Mouse (Mus musculus) right cerebral cortex, adult 2 months (tissue): ENCODE results near the gene Rorb.

Experiments
- DNase-seq, 2 experiments: peaks; one replicate each; pipeline ENCODE4 v3.0.0; 2021 to 2022; ENCODE audit warnings: low spot score in 2 of 2

The Rorb gene

DNA sequence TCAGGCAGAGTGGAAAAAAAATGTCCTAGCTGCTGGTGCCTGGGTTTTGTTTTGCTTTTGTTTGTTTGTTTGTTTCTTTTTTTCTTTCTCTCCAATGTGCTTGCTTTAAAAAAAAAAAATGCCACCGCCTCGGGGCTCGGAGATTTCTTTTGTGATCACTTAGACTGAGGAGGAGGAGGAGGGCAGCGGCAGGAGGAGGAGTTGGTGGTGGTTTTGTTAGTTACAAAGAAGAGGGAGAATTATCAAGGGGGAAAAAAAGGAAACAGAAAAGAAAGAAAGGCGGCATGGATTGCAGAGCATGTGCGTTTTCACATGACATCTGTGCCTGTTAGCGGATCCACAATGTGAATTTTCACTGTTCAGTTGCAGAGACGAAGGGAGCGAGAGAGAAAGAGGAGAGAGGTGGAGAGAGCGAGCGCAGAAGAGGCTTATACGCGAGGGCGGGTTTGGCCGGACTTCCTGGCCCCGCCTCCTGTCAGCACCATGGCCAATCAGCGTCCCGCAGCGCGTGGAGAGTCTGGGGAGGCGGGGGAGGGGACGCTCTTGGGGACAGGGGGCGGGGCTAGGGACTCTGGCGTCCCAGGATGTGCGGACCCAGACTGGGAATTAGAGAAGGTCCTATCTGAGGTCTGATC lies at the start of gene Rorb:
Gene Rorb (minus strand): TSS at position 404 of the 635 bp plus-strand sequence.
- DNase-seq = peak; percentile 83 to 89

DNA sequence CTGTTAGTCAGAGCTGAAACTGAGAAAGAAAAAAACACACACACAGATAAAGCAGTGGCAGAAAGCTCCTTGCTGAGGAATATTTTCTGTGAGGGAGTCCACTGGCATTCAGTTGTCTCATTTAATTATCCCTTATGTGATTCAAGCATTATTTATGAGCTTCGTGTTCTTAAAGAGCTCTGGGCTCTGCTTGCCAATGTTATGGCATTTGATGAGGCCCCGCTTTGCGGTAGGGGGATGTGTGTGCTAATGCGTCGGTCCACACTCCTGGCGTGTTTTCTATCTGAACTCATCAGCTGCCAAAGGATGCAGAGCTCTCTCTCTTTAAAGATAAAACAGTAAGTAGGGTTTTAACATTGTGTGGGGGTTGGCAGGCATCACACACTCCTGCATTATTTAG lies 37.9 kb upstream of the Rorb start:
- peak in 1 of 2 experiments; percentile 2 for DNase-seq

DNA sequence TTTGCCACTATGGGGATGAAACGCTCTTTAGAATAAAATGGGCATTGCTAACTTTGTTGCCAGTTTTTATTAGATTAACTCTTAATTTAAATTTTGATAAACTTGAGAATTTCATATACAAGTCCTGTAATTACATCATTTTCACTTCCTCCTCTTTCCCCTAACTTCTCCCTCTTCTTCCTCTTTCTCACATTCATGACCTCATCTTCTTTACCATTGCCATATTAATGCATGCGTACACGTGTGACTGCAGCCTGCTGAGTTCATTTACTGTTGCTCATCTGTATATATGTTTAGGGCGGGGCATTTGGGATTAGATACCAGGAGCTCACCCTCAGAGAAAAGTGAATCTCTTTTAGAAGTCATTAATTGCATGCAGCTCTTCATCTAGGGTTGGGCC lies 33.5 kb upstream of the Rorb start:
- no peak for DNase-seq

DNA sequence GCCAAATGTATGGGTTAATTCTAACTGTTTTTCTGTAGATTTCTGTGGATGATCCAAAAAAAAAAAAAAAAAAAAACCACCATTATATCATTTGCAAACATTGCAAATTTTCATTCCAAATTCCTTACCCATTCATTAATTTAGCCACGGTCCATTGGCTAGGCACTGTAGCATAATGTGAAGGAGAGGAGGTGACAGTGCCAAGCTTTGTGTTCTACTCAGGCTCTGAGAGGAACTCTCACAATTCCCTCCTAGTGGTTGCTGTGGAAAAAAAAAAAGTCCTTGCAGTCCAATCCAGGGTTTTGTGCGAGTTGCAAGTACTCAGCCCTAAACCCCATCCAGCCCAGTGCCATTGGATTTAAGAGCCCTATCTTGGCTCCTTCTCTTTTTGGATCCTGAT lies 25.9 kb upstream of the Rorb start:
- no peak for DNase-seq

DNA sequence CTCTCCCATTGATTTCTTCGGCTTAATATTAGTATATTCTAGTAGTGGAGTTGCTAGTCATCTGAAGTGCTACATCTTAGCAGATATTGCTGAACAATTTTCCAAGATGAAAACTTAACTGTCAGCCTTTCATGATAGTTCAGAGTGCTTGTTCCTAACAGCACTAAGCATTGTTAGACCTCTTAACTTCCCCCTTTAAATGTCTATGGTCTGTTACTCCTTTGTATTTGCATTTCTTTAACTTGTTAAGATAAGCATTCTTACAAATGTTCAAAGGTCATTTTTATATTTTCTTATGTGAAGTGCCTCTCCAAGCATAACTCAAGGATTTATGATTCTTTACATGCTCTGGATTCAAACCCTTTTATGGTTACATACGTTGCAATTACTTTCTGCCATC lies 24.8 kb upstream of the Rorb start:
- no peak for DNase-seq

DNA sequence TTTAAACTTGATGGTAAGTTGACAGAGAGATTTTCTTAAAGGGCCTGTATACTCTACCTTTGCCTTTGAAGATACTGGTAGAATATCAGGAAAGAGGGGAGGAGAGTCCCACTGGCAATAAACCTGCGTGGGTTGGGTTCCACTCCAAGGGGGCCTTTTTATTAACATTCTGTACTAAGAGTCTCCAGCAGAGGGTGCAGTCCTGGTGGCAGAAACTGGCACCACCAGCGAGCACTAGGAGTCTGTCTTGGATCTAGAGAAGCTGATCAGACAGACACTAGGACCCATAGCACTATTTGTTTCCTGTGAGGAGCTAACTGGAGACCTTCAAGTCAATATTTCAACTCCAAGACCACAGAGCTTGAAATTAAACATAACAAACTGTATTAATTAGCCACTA lies 11.3 kb upstream of the Rorb start:
- no peak for DNase-seq

DNA sequence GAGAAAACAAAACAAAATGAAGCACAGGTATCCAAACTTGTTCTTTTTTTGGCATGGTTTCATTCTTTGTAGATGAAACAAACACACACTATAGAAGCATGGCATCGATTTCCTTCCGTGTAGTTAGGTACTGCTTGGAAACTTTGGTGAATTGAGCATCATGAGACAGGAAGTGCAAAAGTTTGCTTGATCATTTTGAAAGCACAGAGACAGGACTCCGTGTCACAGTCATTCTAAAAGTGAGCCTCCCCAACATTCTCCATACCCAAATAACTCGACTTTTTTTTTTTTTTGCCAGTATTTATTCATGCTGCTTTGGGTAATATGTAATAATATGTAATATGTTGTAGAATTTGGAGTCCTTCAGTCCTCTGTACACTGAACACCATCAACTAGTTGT lies 1.2 kb upstream of the Rorb start:
- DNase-seq = no peak

DNA sequence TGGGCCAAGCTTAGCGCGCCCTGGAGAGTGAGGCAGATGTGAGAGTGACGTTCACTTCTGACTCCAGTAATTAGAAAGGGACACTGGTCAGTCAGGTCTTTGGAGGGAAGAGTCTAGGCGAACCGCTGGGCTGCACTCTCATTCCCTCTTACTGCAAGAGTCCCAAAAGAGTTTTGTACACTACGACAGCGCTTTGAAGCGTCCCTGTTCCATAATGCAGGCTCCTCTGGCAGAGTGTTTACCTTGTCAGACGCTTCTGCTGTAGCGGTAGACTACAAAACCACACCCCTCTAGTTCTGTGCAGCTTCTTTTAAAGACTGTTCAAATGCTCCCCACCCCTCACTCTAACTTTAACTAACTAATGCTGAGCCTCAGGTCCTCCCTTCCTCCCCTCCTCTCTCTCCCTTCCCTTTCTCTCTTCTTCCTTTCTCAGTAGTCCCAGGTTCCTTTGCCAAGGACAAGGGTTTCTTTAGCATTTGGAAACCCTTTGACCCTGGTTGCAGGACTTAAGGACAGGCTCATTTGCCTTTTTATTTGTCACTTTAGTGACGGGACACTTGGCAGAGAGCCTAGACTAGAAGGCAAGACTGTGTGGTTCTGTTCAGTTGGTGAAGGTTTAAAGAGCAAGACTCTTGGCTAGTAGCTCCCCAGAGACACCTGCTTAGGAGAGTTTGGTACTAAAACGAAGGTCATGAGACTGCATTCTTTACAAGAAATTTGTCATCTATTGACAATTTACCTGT lies 603 bp upstream of the Rorb start:
- DNase-seq = no peak

DNA sequence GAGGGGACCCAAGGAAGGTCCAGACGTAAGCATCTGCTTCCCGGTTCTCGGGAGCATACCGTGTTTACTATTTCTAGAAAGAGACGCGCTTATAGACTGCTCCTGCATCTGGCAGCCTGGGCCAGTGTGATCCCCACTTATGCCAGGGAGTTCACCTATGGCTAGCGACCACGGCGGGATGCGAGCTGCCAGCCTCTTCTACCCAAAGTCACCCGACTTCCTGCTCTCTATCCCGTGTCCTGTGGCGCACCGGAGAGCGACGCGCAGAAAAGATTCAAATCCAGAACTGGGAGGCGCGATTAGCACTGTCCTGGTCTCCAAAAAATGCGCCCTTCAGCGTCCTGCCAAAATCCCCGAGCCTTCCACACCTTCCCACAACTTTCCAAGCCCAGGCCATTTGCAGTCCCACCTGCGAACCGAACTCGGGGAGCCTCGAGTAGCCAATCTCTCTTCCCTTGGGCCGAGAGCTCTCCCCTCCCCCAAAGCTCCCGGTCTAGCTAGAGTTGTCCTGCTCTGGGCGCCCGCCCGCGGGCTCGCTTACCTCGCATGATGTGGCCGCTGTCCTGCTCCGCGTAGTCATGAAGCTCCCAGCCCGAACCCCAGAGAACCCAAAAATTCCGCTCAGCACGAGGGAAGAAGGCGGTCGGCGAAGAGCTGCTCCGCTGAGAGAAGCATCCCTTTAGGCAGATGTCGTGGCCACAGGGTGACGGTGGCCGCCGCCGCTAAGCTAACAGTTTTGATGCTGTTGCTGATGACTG lies 806 bp downstream of the Rorb start:
- peak; percentile 30 to 51 for DNase-seq

DNA sequence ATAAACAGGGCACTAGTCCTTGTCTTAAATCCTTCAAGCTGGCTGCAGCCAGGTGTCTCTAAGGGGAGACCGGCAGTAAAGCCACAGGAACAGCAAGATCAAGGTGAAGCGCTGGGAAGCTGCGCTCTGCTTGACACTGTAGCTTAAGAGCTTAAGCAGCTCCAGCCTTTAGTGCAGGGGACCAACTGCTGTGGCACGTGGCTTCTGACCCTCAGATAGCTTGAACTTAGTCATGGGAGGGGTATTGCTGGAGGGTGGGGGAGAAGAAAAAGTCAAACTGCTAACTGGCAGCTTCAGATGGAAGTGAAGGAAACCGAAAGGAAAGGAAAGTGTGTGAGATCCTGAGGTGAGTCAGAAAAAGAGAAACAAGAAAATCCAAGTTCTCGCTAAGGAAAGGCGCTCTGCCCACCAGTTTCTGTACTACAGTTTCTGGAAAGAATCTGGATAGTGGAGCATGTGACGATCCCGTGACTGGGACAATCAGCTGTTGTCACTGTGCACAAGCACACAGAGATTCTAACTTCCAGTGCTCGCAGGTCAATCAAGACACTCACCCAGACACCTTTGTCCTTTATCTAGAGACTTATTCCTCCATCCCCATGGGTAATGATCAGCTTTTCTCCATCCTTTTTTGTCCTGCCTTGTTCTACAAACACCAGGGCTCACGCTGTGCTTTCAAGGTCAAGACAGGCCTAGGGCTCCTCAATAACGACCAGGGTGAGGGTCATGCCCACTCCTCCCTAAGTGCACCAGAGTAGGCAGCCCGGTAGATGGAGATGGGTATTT lies 2.2 kb downstream of the Rorb start:
- peak in 1 of 2 experiments; percentile 33 for DNase-seq

DNA sequence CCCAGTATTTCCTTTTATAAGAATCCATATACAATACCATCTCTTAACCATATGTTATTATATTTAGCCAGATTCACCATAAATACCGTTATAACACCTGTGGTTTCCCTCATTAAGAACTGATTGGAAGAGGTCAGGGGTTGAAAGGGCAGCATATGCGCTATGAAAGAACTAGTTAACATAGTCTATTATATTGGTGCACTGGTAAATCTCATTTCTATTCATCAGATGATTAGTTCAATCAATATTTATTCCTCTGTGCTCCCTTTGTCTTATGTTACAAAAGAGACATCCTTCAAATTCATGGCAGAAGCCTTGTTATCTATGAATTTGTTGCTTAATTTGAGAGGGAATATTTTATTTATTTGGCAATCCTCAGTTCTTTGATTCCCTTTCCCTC lies 6.4 kb downstream of the Rorb start:
- no peak for DNase-seq

DNA sequence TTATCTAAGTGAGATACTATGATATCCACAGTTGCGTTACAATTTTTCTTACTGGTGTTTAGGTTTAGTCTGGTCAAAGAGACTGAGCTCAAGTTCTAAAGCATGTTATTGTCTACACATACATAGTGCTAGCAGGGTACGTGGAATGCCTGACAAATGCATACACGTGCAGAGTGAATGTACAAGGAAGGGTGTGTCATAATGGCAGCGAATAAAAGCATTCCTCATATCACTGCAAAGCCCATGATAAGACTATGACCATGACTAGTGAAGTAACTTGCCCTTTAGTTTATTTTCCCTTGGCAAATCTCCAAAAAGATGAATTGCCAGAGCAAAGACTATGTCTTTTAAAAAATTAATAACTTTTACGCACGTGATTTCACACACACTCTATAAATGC lies 13.8 kb downstream of the Rorb start:
- no peak for DNase-seq

DNA sequence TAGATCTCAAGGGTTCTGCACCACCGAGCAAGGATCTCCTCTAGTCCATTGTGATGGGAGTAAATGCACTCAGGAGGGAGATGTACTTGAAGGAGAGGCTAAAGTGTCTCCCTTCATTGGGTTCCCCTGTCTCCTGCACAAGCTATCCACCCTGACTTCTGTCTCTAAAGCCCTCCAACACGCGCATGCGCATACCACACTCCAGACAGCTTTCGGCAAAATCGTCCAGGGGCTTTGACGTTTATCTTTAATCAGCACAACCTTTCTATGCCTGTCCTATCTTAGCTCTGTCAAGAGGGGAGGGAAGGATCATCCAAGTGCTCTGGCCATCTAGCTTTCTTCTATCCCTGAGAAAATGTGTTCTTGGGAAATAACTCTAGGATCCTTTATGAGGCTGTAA lies 21.6 kb downstream of the Rorb start:
- DNase-seq = no peak

DNA sequence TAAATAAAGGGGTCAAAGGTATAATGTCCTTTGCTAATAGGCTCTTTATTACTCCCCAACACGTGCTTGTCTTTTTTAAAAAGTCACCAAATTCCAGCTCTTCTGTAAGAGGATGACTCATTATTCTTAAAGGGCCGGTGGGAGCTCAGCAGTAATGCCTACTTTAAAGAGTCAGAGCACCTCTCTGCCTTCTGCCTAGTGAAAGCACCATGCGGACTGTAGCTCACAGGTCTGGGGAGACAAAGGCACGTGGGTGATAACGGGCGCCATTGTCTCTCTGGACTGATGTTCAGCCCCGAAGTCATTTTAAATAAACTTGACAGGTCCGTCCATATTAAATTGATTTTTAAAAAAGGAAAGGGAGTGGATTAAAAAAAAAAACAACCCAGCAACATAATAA lies 33.1 kb downstream of the Rorb start:
- DNase-seq = no peak

DNA sequence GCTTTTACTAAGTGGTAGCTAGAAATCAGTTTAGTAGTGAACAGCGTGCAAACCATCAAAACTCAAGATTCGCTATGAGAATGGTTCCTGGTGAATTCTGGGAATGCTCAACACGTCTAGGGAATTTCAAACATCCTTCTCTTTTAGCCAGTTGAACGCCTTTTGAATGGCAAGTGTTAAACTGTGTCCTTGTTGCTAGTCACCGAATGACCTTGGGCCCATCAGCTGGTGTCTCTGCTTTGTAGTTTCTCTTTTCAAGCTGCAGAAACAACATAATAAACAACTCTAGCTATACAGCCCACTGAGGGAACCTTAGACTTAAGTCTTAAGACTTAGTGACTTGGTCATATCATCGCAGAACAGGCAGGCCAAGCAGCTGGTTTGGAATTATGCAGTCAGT lies 36.2 kb downstream of the Rorb start:
- no peak for DNase-seq

DNA sequence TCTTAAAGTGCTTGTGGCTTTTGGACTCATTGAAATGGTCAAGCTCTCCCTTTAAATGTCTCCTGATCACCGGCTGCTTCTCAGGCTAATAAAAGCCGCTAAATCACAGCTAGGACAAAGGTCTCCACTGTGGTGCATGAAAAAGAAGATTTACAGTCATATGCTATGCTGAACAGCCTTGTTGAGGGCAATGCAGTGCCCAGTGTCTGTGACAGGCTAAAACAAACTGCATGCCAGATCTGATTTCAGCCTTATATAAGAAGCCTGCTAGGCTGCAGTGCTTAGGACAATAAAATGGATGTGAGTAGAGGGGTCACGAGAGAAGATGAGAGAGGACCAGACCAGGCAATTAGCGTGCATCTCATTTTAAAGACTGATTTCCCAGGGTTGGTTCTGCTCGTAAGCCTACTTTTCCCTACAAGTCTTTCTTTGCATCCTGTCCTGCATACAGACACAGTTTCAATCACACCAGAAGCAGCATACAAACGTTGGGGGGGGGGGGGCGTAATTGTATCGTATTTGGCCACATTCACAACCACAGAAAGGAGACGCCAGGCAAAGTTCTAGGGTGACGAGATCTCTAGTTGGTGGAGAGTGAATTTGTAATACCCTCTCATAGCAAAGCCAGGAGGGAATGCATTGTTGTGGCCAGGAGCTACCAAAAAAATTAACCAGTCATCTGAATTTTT lies 52.1 kb downstream of the Rorb start:
- no peak for DNase-seq

DNA sequence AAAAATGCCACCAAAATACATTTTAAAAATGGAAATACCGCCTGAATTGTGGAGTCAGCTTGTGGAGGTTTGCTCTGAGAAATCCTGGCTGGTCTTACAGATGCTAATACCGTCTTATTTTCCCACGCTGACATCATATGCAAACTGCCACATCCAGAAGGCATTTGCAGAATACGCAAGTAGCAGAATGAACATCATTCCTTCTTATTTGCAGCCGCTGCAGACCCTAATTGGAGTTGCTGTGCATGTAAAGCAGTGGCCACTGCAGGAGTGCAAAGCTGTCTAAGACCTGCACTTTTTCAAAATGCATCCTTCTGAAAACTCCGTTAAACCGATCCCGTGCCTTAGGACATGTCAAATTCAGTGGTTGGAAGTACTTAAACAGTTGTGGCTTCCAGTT lies 52.8 kb downstream of the Rorb start:
- no peak for DNase-seq

DNA sequence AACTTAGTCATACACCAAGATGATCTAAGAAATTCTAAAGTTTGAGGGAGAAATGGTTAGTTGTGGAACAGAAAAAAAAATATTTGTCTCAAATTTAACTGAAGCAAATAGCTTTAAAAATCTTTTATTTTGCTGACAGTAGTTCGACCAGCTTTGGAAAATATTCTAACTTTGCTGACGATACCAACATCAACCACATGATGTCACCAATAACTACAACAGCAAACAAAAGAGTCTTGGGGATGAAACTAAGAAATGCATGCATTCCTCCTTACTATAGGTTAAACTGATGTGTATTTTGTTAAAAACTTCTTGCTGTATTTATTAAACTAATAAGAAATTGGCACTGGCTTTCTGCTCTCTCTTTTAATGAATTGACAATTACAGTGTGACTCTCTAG lies 67.9 kb downstream of the Rorb start:
- no peak for DNase-seq

DNA sequence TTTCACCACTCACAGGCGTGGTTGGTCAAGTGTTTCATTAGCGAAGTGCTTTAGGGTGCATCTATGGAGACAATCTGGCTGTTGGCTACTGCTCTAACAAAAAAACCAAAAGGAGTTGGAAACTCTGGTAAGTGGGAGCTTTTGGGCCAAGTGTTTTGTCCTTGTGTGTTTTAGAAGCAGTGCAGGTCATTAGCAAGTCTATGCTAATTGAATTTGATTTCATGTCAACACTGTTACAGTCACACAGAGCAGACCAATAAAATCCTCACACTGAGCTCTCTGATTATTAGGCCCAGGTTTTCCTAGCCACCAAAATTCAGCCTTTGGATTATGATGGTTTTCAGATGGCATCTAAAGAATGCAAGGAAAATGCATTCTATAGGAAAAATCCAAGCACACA lies 70.2 kb downstream of the Rorb start:
- no peak for DNase-seq

DNA sequence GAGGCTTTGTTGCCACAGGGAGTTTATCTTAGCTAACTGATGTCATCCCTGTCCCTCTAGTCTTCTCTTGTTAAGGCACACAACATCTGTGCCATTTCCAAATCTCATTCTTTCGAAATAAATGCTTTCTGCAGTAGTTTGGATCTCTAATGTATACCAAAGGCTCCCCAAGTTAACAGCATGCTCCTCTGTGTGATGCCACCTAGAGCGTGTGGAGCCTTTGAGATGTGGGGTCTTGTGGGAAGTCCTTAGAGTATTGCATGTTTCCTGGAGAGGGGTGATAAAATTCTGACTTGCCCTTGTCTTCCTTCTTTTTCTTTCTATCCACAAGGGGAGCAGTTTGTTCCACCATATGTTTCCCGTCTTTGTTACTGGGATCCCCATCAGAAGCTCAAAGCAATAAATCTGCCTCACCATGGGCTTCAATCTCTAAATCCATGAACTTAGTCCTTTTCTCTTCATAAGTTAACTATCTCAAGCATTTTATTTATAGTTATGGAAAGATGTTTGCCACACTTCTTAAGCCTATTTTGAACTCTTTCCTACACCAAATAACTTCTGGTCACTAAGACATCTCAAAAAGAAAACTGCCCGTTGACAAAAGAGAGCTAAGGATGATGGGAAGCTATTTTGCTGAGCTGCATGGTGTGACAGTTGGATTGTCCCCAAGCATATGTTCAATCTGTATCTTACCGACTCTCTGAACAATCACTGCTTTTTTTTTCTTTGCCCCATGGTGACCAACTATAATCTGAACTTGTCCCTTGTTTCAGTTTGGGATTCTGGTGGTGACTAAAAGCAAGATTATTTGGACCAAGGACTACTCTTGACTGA lies 76.3 kb downstream of the Rorb start:
- no peak for DNase-seq

DNA sequence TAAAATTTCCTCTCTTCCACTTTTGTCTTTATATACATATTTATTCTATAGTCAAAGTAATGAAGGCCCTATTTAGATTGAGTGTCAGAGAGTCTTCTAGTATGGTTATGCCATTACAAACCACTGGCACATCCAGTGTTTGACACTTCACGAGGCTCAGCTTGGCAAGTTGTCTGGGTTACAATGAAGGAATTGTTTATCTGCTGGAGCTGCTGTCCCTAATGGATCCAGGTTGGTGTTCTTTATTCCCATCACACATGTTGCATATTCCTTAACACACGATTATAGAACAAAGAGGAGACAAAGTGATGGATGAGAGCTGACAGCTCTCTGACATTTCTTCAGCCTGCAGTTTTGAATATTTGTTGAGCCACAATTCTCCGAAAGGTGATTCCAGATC lies 77.0 kb downstream of the Rorb start:
- no peak for DNase-seq
